Mouse (Mus musculus) kidney, postnatal 0 days (tissue): Measurements from ENCODE around the gene Kalrn. TPM values are rescaled to one million over a fixed set of nuclear protein-coding genes. Genes with fewer than 3 reads are reported as not detected.

Source experiments
- ATAC-seq: fragments of 200-750 bp; cut with Nextera tagmentation; replicated peaks from 2 replicates; pipeline ENCODE4 v1.8.0; 2017; ENCODE audit warnings: low read depth, moderate number of reproducible peaks, moderate TSS enrichment, moderate library complexity; ENCODE audit not compliant: low FRiP score
- DNase-seq: peaks from one replicate; pipeline ENCODE4 v3.0.0-alpha.2; 2016; ENCODE audit warnings: low spot score
- H3K27ac ChIP-seq: fragments of 300-500 bp; sonication (generic); 2 replicates; pipeline ENCODE4 v1.5.1; 2014; ENCODE audit warnings: mild to moderate bottlenecking
- H3K27me3 ChIP-seq: fragments of 300-500 bp; sonication (generic); 2 replicates; pipeline ENCODE4 v1.6.1; 2014; ENCODE audit warnings: low read length, mixed read lengths; ENCODE audit not compliant: insufficient read depth
- H3K36me3 ChIP-seq: fragments of 300-500 bp; sonication (generic); 2 replicates; pipeline ENCODE4 v1.6.1; 2014; ENCODE audit warnings: low read length, mixed read lengths; ENCODE audit not compliant: insufficient read depth
- H3K4me1 ChIP-seq: fragments of 300-500 bp; sonication (generic); replicated peaks from 2 replicates; pipeline ENCODE4 v1.6.1; 2014; ENCODE audit warnings: antibody characterized with exemption, low read length, mixed read lengths; ENCODE audit not compliant: insufficient read depth
- H3K4me2 ChIP-seq: fragments of 300-500 bp; sonication (generic); 2 replicates; pipeline ENCODE4 v1.6.1; 2014; ENCODE audit warnings: mild to moderate bottlenecking, low read length, moderate library complexity, mixed read lengths
- H3K4me3 ChIP-seq: fragments of 300-500 bp; sonication (generic); replicated peaks from 2 replicates; pipeline ENCODE4 v1.5.1; 2014; ENCODE audit warnings: low read depth, low read length
- H3K9ac ChIP-seq: fragments of 300-500 bp; sonication (generic); 2 replicates; pipeline ENCODE4 v1.6.1; 2014; ENCODE audit warnings: low read depth, low read length
- H3K9me3 ChIP-seq: fragments of 300-500 bp; sonication (generic); replicated peaks from 2 replicates; pipeline ENCODE4 v1.6.1; 2016; ENCODE audit warnings: low read length, inconsistent platforms, mixed read lengths
- CTCF ChIP-seq: IDR thresholded peaks from 2 replicates; pipeline ENCODE4 v1.5.1; 2016; ENCODE audit warnings: antibody characterized with exemption, low read depth, mild to moderate bottlenecking, moderate library complexity
- WGBS: fragments of 180-500 bp; shearing (Covaris S2); extraction: QIAGEN DNeasy Blood & Tissue Kit; methylation state at CpG from one replicate; pipeline ENCODE4 v1.1.7; 2014; 5-methylcytosine and 5-hydroxymethylcytosine counted together
- polyA plus RNA-seq: library from polyadenylated mRNA; unstranded; fragments of >200 nt; fragmentation: Nextera tagmentation; extraction: Ambion mirVana; gene quantifications from 2 replicates; pipeline ENCODE4 v1.2.1, GENCODE M21; 2015

Gene Kalrn
- polyA plus RNA-seq, 1 experiment from 2014 or later = 20.0 TPM

GRCm38 (mm10) chr16:34229350-34229749 is 344.0 kb downstream of the Kalrn start:
- Histone ChIP-seq H3K9me3 (no peaks in the 10 kb centered on the region), H3K27me3 (no peaks in the 10 kb centered on the region), H3K36me3 (0 out of 2 replicates have a peak, but pooled peaks cover 2% of the 10 kb centered on the region), H3K4me3 (no peak overlapping the region), H3K27ac (no peak overlapping the region), H3K9ac (no peak overlapping the region), H3K4me2 (no peak overlapping the region), H3K4me1 (no peaks in the 10 kb centered on the region)
- 74% methylated on average over 8 of the region's 8 CpGs for WGBS
- DNase-seq = no peak
- no peak for ATAC-seq
- TF ChIP-seq CTCF = no peak

- Histone ChIP-seq H3K4me3 (no peak overlapping the region), H3K27ac (no peak overlapping the region), H3K9me3 (no peaks in the 10 kb centered on the region), H3K36me3 (0 out of 2 replicates have a peak, but pooled peaks cover 2% of the 10 kb centered on the region), H3K9ac (no peak overlapping the region), H3K27me3 (no peaks in the 10 kb centered on the region), H3K4me1 (no peaks in the 10 kb centered on the region), H3K4me2 (no peak overlapping the region)
- no peak for ATAC-seq
- WGBS = 51% methylated on average over 5 of the region's 5 CpGs
- TF ChIP-seq CTCF = no peak
- no peak for DNase-seq
These were observed 344.7 kb downstream of the Kalrn start for GRCm38 (mm10) chr16:34228661-34229060.

GRCm38 (mm10) chr16:34212160-34212559 is 361.2 kb downstream of the Kalrn start:
- no peak overlapping the region for H3K4me2 ChIP-seq

GRCm38 (mm10) chr16:34211243-34211642 is 362.1 kb downstream of the Kalrn start:
- Histone ChIP-seq H3K9ac (no peak overlapping the region), H3K27ac (no peak overlapping the region), H3K4me3 (no peak overlapping the region), H3K9me3 (no peaks in the 10 kb centered on the region), H3K27me3 (no peaks in the 10 kb centered on the region), H3K4me1 (no peaks in the 10 kb centered on the region), H3K36me3 (no peaks in the 10 kb centered on the region), H3K4me2 (no peak overlapping the region)
- 77% methylated on average over 12 of the region's 12 CpGs for WGBS
- no peak for DNase-seq
- no peak for TF ChIP-seq CTCF
- ATAC-seq = no peak

More at GRCm38 (mm10) chr16:34212160-34212559, 361.2 kb downstream of the Kalrn start:
- H3K9me3 ChIP-seq = no peaks in the 10 kb centered on the region
- peak; percentile 67 for DNase-seq
- ATAC-seq = no peak; the same call in 1 of the 2 replicates
- WGBS = 28% methylated on average over 3 of the region's 3 CpGs
- H3K4me3 ChIP-seq = no peak overlapping the region
- H3K27me3 ChIP-seq = no peaks in the 10 kb centered on the region
- H3K27ac ChIP-seq = no peak overlapping the region
- H3K9ac ChIP-seq = no peak overlapping the region
- no peaks in the 10 kb centered on the region for H3K36me3 ChIP-seq
- no peak for TF ChIP-seq CTCF
- H3K4me1 ChIP-seq = no peaks in the 10 kb centered on the region

GRCm38 (mm10) chr16:34208748-34209147 is 364.6 kb downstream of the Kalrn start:
- ATAC-seq = peak; percentile 65
- no peak overlapping the region for H3K4me2 ChIP-seq
- H3K9me3 ChIP-seq = no peaks in the 10 kb centered on the region
- H3K27ac ChIP-seq = no peak overlapping the region
- TF ChIP-seq CTCF = no peak
- H3K9ac ChIP-seq = no peak overlapping the region
- no peaks in the 10 kb centered on the region for H3K4me1 ChIP-seq
- H3K27me3 ChIP-seq = no peaks in the 10 kb centered on the region
- H3K36me3 ChIP-seq = no peaks in the 10 kb centered on the region
- no peak for DNase-seq
- WGBS = 57% methylated on average over 5 of the region's 5 CpGs
- no peak overlapping the region for H3K4me3 ChIP-seq

GRCm38 (mm10) chr16:34207972-34208371 is 365.4 kb downstream of the Kalrn start:
- Histone ChIP-seq H3K9ac (no peak overlapping the region), H3K27me3 (no peaks in the 10 kb centered on the region), H3K9me3 (no peaks in the 10 kb centered on the region), H3K4me3 (no peak overlapping the region), H3K27ac (no peak overlapping the region), H3K4me1 (no peaks in the 10 kb centered on the region), H3K4me2 (no peak overlapping the region), H3K36me3 (no peaks in the 10 kb centered on the region)
- no peak for ATAC-seq
- peak; percentile 49; the same call in 1 of the 2 replicates for TF ChIP-seq CTCF
- 81% methylated on average over 5 of the region's 5 CpGs for WGBS
- DNase-seq = no peak

GRCm38 (mm10) chr16:34204527-34205139 is 368.7 kb downstream of the Kalrn start:
- no peak for DNase-seq
- Histone ChIP-seq H3K4me1 (no peaks in the 10 kb centered on the region), H3K4me3 (no peak overlapping the region), H3K36me3 (no peaks in the 10 kb centered on the region), H3K4me2 (no peak overlapping the region), H3K9ac (no peak overlapping the region), H3K27ac (no peak overlapping the region), H3K27me3 (no peaks in the 10 kb centered on the region), H3K9me3 (no peaks in the 10 kb centered on the region)
- no peak for ATAC-seq
- WGBS = 88% methylated on average over 13 of the region's 13 CpGs
- no peak for TF ChIP-seq CTCF
